Mouse (Mus musculus) cortical plate, adult 2 months (tissue): ENCODE data around the gene Snx25. TPM values are rescaled to one million over a fixed set of nuclear protein-coding genes. Genes with fewer than 3 reads are reported as not detected.
"Not testable (repeated sequence)": the region's sequence is repeated elsewhere in the genome, so short reads cannot be mapped to it uniquely, and the experiment has no call there.

ENCODE experiments used
- H3K27ac ChIP-seq: fragments of 200-500 bp; 2 replicates; pipeline ENCODE4 v1.5.1; 2012; ENCODE audit warnings: low read length, control low read depth, inconsistent platforms; ENCODE audit not compliant: insufficient read depth
- H3K4me1 ChIP-seq: fragments of 200-500 bp; 2 replicates; pipeline ENCODE4 v1.6.1; 2011; ENCODE audit warnings: low read length; ENCODE audit not compliant: control insufficient read depth, insufficient read depth
- H3K4me3 ChIP-seq: fragments of 200-500 bp; 2 replicates; pipeline ENCODE4 v1.5.1; 2011; ENCODE audit warnings: mild to moderate bottlenecking, low read length, control low read depth; ENCODE audit not compliant: insufficient read depth
- CTCF ChIP-seq: fragments of 200-500 bp; IDR thresholded peaks from 2 replicates; pipeline ENCODE4 v1.5.1; 2011; ENCODE audit warnings: mild to moderate bottlenecking, control low read depth, low read length; ENCODE audit not compliant: insufficient read depth; ENCODE audit errors: extremely low read depth
- POLR2A ChIP-seq: fragments of 200-500 bp; IDR thresholded peaks from 2 replicates; pipeline ENCODE4 v1.6.1; 2011; ENCODE audit warnings: mild to moderate bottlenecking, low read length, control low read depth; ENCODE audit not compliant: insufficient read depth; ENCODE audit errors: extremely low read depth
- polyA plus RNA-seq: library from polyadenylated mRNA; depleted of rRNA; stranded (reverse); fragments of >200 nt; gene quantifications from 2 replicates; pipeline ENCODE4 v1.2.3, GENCODE M21; 2012

Snx25 gene
- polyA plus RNA-seq, 1 experiment, result 26.6 TPM

- peaks cover 3% of the 10 kb centered on the region; the same call in 1 of the 2 replicates for H3K4me1 ChIP-seq
- TF ChIP-seq POLR2A, result no peak
- no peak for TF ChIP-seq CTCF
- no peak overlapping the region for H3K4me3 ChIP-seq
- H3K27ac ChIP-seq, result no peak overlapping the region
Observed at GRCm38 (mm10) chr8:46137843-46138596, 13.9 kb downstream of the Snx25 start.

- TF ChIP-seq CTCF (no peak), POLR2A (no peak)
- no peak overlapping the region for H3K27ac ChIP-seq
- peaks cover 3% of the 10 kb centered on the region; the same call in 1 of the 2 replicates for H3K4me1 ChIP-seq
- no peak overlapping the region for H3K4me3 ChIP-seq
Observed at GRCm38 (mm10) chr8:46137336-46137735, 14.6 kb downstream of the Snx25 start.

GRCm38 (mm10) chr8:46135546-46135945 is 16.4 kb downstream of the Snx25 start:
- not testable (repeated sequence) for H3K4me1 ChIP-seq, H3K4me3 ChIP-seq, H3K27ac ChIP-seq

GRCm38 (mm10) chr8:46130426-46130825 is 21.5 kb downstream of the Snx25 start:
- no peak for TF ChIP-seq CTCF
- no peak for TF ChIP-seq POLR2A

GRCm38 (mm10) chr8:46122498-46122897 is 29.5 kb downstream of the Snx25 start:
- 0 out of 2 replicates have a peak, but pooled peaks cover 4% of the 10 kb centered on the region for H3K4me1 ChIP-seq
- no peak overlapping the region for H3K27ac ChIP-seq
- TF ChIP-seq POLR2A (no peak), CTCF (no peak)
- no peak overlapping the region for H3K4me3 ChIP-seq

More at GRCm38 (mm10) chr8:46130426-46130825, 21.5 kb downstream of the Snx25 start:
- H3K4me3 ChIP-seq, result no peak overlapping the region
- H3K4me1 ChIP-seq, result no peaks in the 10 kb centered on the region
- H3K27ac ChIP-seq, result no peak overlapping the region

- Histone ChIP-seq H3K4me3 (no peak overlapping the region), H3K27ac (no peak overlapping the region), H3K4me1 (peaks cover 6% of the 10 kb centered on the region; the same call in 1 of the 2 replicates)
- TF ChIP-seq POLR2A (no peak), CTCF (no peak)
Observed at GRCm38 (mm10) chr8:46119176-46119575, 32.8 kb downstream of the Snx25 start.

GRCm38 (mm10) chr8:46117172-46117571 is 34.8 kb downstream of the Snx25 start:
- H3K27ac ChIP-seq, result no peak overlapping the region; the same call in 1 of the 2 replicates
- TF ChIP-seq CTCF, result no peak
- TF ChIP-seq POLR2A, result no peak
- H3K4me3 ChIP-seq, result no peak overlapping the region
- peaks cover 4% of the 10 kb centered on the region; the same call in 1 of the 2 replicates for H3K4me1 ChIP-seq

GRCm38 (mm10) chr8:46113421-46114170 is 38.4 kb downstream of the Snx25 start:
- H3K4me3 ChIP-seq, H3K27ac ChIP-seq, H3K4me1 ChIP-seq: not testable (repeated sequence)

GRCm38 (mm10) chr8:46107690-46108089 is 44.3 kb downstream of the Snx25 start:
- H3K27ac ChIP-seq, result no peak overlapping the region
- no peaks in the 10 kb centered on the region for H3K4me1 ChIP-seq
- H3K4me3 ChIP-seq, result no peak overlapping the region
- TF ChIP-seq CTCF (no peak), POLR2A (no peak)

- TF ChIP-seq CTCF (no peak), POLR2A (no peak)
- H3K4me3 ChIP-seq, result no peak overlapping the region
Observed at GRCm38 (mm10) chr8:46103434-46103833, 48.5 kb downstream of the Snx25 start.

More at GRCm38 (mm10) chr8:46103434-46103833, 48.5 kb downstream of the Snx25 start:
- no peaks in the 10 kb centered on the region for H3K4me1 ChIP-seq
- H3K27ac ChIP-seq, result no peak overlapping the region
